Mouse (Mus musculus) heart, embryonic 15.5 days (tissue): ENCODE results near the gene Nme3. TPM values are rescaled to one million over a fixed set of nuclear protein-coding genes. Genes with fewer than 3 reads are reported as not detected.

ENCODE experiments used
- ATAC-seq: fragments of 200-750 bp; cut with Nextera tagmentation; replicated peaks from 2 replicates; pipeline ENCODE4 v1.8.0; 2017; ENCODE audit warnings: low read depth, moderate TSS enrichment; ENCODE audit not compliant: insufficient number of reproducible peaks, insufficient read depth, low FRiP score
- H3K27ac ChIP-seq: fragments of 300-500 bp; sonication (generic); 2 replicates; pipeline ENCODE4 v1.5.1; 2015; ENCODE audit warnings: mild to moderate bottlenecking, inconsistent platforms
- H3K27me3 ChIP-seq: fragments of 300-500 bp; sonication (generic); 2 replicates; pipeline ENCODE4 v1.6.1; 2015; ENCODE audit warnings: inconsistent platforms
- H3K36me3 ChIP-seq: fragments of 300-500 bp; sonication (generic); 2 replicates; pipeline ENCODE4 v1.6.1; 2015; ENCODE audit warnings: mild to moderate bottlenecking, inconsistent platforms
- H3K4me1 ChIP-seq: fragments of 300-500 bp; sonication (generic); replicated peaks from 2 replicates; pipeline ENCODE4 v1.6.1; 2015; ENCODE audit warnings: inconsistent platforms
- H3K4me2 ChIP-seq: fragments of 300-500 bp; sonication (generic); 2 replicates; pipeline ENCODE4 v1.6.1; 2015; ENCODE audit warnings: inconsistent platforms, mild to moderate bottlenecking, moderate library complexity
- H3K4me3 ChIP-seq: fragments of 300-500 bp; sonication (generic); 2 replicates; pipeline ENCODE4 v1.5.1; 2015; ENCODE audit warnings: mild to moderate bottlenecking, inconsistent platforms
- H3K9ac ChIP-seq: fragments of 300-500 bp; sonication (generic); 2 replicates; pipeline ENCODE4 v1.6.1; 2015; ENCODE audit warnings: mild to moderate bottlenecking, inconsistent platforms
- H3K9me3 ChIP-seq: fragments of 300-500 bp; sonication (generic); replicated peaks from 2 replicates; pipeline ENCODE4 v1.6.1; 2016; ENCODE audit warnings: inconsistent platforms
- WGBS: fragments of 180-500 bp; shearing (Covaris S2); methylation state at CpG from one replicate; pipeline ENCODE4 v1.1.7; 2015; ENCODE audit warnings: mixed read lengths; 5-methylcytosine and 5-hydroxymethylcytosine counted together
- polyA plus RNA-seq: library from polyadenylated mRNA; unstranded; fragments of >200 nt; fragmentation: Nextera tagmentation; extraction: Ambion mirVana; gene quantifications from 2 replicates; pipeline ENCODE4 v1.2.1, GENCODE M21; 2015

The Nme3 gene
- polyA plus RNA-seq, 1 experiment from 2014 or later, result 32.2 TPM

GRCm38 (mm10) chr17:24881738-24882440 lies 14.4 kb upstream of the Nme3 start:
- H3K36me3 ChIP-seq, result peaks cover 12% of the 10 kb centered on the region; the same call in 1 of the 2 replicates
- H3K4me3 ChIP-seq, result no peak overlapping the region
- H3K27me3 ChIP-seq, result no peaks in the 10 kb centered on the region
- no peak overlapping the region for H3K4me2 ChIP-seq
- H3K9ac ChIP-seq, result no peak overlapping the region
- H3K27ac ChIP-seq, result no peak overlapping the region
- WGBS, result 46% methylated on average over 7 of the region's 7 CpGs
- H3K9me3 ChIP-seq, result no peaks in the 10 kb centered on the region
- ATAC-seq, result no peak
- peaks cover 11% of the 10 kb centered on the region for H3K4me1 ChIP-seq

GRCm38 (mm10) chr17:24884391-24884790 lies 11.9 kb upstream of the Nme3 start:
- 78% methylated on average over 6 of the region's 6 CpGs for WGBS
- Histone ChIP-seq H3K9me3 (no peaks in the 10 kb centered on the region), H3K27me3 (no peaks in the 10 kb centered on the region), H3K27ac (no peak overlapping the region), H3K4me3 (no peak overlapping the region), H3K4me1 (peaks cover 23% of the 10 kb centered on the region), H3K4me2 (no peak overlapping the region), H3K9ac (no peak overlapping the region), H3K36me3 (peaks cover 12% of the 10 kb centered on the region; the same call in 1 of the 2 replicates)
- ATAC-seq, result no peak

GRCm38 (mm10) chr17:24885356-24886133 lies 10.8 kb upstream of the Nme3 start:
- no peak for ATAC-seq

GRCm38 (mm10) chr17:24886134-24886931 lies 10.0 kb upstream of the Nme3 start, which contains the start of the genes Nubp2 and Spsb3:
Gene Nubp2, minus strand, starts transcription at chr17:24886349.
Gene Spsb3, plus strand, starts transcription at chr17:24886643.
- ATAC-seq, result peak; percentile 96
- peak within 1 kb of the TSS; percentile 94 for H3K4me3 ChIP-seq
- H3K36me3 ChIP-seq, result peaks cover 25% of the 10 kb centered on the region
- peaks cover 23% of the 10 kb centered on the region for H3K4me1 ChIP-seq
- WGBS, result under 1% methylated on average over 69 of the region's 69 CpGs
- H3K4me2 ChIP-seq, result peak within 1 kb of the TSS; percentile 94
- no peaks in the 10 kb centered on the region for H3K9me3 ChIP-seq
- H3K27ac ChIP-seq, result peak within 1 kb of the TSS; percentile 81
- H3K9ac ChIP-seq, result peak within 1 kb of the TSS; percentile 88
- no peaks in the 10 kb centered on the region for H3K27me3 ChIP-seq

More at GRCm38 (mm10) chr17:24885356-24886133, 10.8 kb upstream of the Nme3 start:
- H3K9ac ChIP-seq, result peak overlapping the region; percentile 73
- no peak overlapping the region for H3K27ac ChIP-seq
- peaks cover 23% of the 10 kb centered on the region for H3K4me1 ChIP-seq
- H3K4me3 ChIP-seq, result peak overlapping the region; percentile 94
- no peaks in the 10 kb centered on the region for H3K9me3 ChIP-seq
- WGBS, result 22% methylated on average over 22 of the region's 22 CpGs
- H3K27me3 ChIP-seq, result no peaks in the 10 kb centered on the region
- peak overlapping the region; percentile 94 for H3K4me2 ChIP-seq
- peaks cover 17% of the 10 kb centered on the region for H3K36me3 ChIP-seq

GRCm38 (mm10) chr17:24886932-24887271 lies 9.4 kb upstream of the Nme3 start:
- ATAC-seq, result 0 out of 2 replicates have a peak, but pooled peaks have one; percentile 3

GRCm38 (mm10) chr17:24887291-24888080 lies 8.8 kb upstream of the Nme3 start:
- Histone ChIP-seq H3K36me3 (peaks cover 35% of the 10 kb centered on the region), H3K4me3 (peak overlapping the region; percentile 94), H3K4me2 (peak overlapping the region; percentile 92), H3K27me3 (no peaks in the 10 kb centered on the region), H3K9ac (peak overlapping the region; percentile 88), H3K9me3 (no peaks in the 10 kb centered on the region), H3K27ac (peak overlapping the region; percentile 81), H3K4me1 (peaks cover 23% of the 10 kb centered on the region)
- ATAC-seq, result no peak
- WGBS, result 53% methylated on average over 18 of the region's 18 CpGs

More at GRCm38 (mm10) chr17:24886932-24887271, 9.4 kb upstream of the Nme3 start:
- H3K4me2 ChIP-seq, result peak overlapping the region; percentile 92
- peaks cover 23% of the 10 kb centered on the region for H3K4me1 ChIP-seq
- peak overlapping the region; percentile 88 for H3K9ac ChIP-seq
- no peaks in the 10 kb centered on the region for H3K27me3 ChIP-seq
- H3K27ac ChIP-seq, result peak overlapping the region; percentile 81
- no peaks in the 10 kb centered on the region for H3K9me3 ChIP-seq
- peaks cover 31% of the 10 kb centered on the region for H3K36me3 ChIP-seq
- peak overlapping the region; percentile 94 for H3K4me3 ChIP-seq
- WGBS, result under 1% methylated on average over 18 of the region's 18 CpGs

GRCm38 (mm10) chr17:24888862-24889261 lies 7.4 kb upstream of the Nme3 start:
- Histone ChIP-seq H3K36me3 (peaks cover 33% of the 10 kb centered on the region), H3K4me2 (no peak overlapping the region), H3K4me1 (peaks cover 27% of the 10 kb centered on the region), H3K4me3 (no peak overlapping the region), H3K9ac (no peak overlapping the region), H3K9me3 (no peaks in the 10 kb centered on the region), H3K27ac (no peak overlapping the region), H3K27me3 (no peaks in the 10 kb centered on the region)
- 95% methylated on average over 3 of the region's 3 CpGs for WGBS
- ATAC-seq, result no peak

GRCm38 (mm10) chr17:24890151-24891092 lies 5.9 kb upstream of the Nme3 start:
- Histone ChIP-seq H3K36me3 (peaks cover 33% of the 10 kb centered on the region), H3K27me3 (no peaks in the 10 kb centered on the region), H3K4me1 (peaks cover 29% of the 10 kb centered on the region), H3K4me2 (no peak overlapping the region), H3K9me3 (no peaks in the 10 kb centered on the region), H3K27ac (no peak overlapping the region), H3K4me3 (no peak overlapping the region), H3K9ac (no peak overlapping the region)
- 86% methylated on average over 19 of the region's 19 CpGs for WGBS
- ATAC-seq, result no peak

- Histone ChIP-seq H3K9ac (no peak overlapping the region), H3K4me1 (peaks cover 32% of the 10 kb centered on the region), H3K27me3 (no peaks in the 10 kb centered on the region), H3K9me3 (no peaks in the 10 kb centered on the region), H3K4me3 (no peak overlapping the region), H3K4me2 (no peak overlapping the region), H3K36me3 (peaks cover 33% of the 10 kb centered on the region), H3K27ac (no peak overlapping the region)
- ATAC-seq, result no peak
- 91% methylated on average over 13 of the region's 13 CpGs for WGBS
Measured at GRCm38 (mm10) chr17:24891321-24891720, 5.0 kb upstream of the Nme3 start.

- no peak overlapping the region for H3K9ac ChIP-seq
- H3K27me3 ChIP-seq, result no peaks in the 10 kb centered on the region
- peaks cover 38% of the 10 kb centered on the region for H3K36me3 ChIP-seq
- H3K27ac ChIP-seq, result no peak overlapping the region
- no peak overlapping the region for H3K4me2 ChIP-seq
- H3K4me3 ChIP-seq, result no peak overlapping the region
- peaks cover 39% of the 10 kb centered on the region for H3K4me1 ChIP-seq
- ATAC-seq, result no peak
- 91% methylated on average over 12 of the region's 12 CpGs for WGBS
- H3K9me3 ChIP-seq, result no peaks in the 10 kb centered on the region
Measured at GRCm38 (mm10) chr17:24892785-24893184, 3.5 kb upstream of the Nme3 start.
